Mouse (Mus musculus): ENCODE results near the gene Cmss1.

Cmss1 gene

GRCm38 (mm10) chr16:57295216-57295934, 311.3 kb downstream of the Cmss1 start:
- ATAC-seq (ENCODE audit: low TSS enrichment), result no peak

- no peak for ATAC-seq (ENCODE audit: low TSS enrichment)
Observed at GRCm38 (mm10) chr16:57292765-57293164, 313.9 kb downstream of the Cmss1 start, which contains the start of gene Tmem30c. TSS of gene Tmem30c (minus strand) at chr16:57292865.

DNA sequence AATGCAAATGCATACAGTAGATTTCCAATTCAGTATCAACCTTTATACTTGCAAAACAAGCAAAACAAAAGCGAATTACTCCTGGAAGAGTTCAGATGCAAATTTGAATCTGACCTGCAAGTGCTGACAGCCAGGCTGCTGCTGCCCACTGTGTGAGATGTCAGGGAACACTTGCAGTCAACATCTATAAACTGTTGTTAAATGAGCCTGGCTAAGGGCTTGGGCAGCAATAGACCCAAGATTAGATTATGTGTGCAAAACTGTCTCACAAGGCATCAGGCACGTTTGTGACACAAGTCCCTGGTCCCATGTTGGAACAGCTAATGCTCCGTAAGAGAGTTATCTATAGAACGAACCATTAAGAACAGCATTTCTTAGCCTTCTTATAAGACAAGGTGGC, 314.4 kb downstream of the Cmss1 start:
- ATAC-seq (ENCODE audit: low TSS enrichment), result no peak

DNA sequence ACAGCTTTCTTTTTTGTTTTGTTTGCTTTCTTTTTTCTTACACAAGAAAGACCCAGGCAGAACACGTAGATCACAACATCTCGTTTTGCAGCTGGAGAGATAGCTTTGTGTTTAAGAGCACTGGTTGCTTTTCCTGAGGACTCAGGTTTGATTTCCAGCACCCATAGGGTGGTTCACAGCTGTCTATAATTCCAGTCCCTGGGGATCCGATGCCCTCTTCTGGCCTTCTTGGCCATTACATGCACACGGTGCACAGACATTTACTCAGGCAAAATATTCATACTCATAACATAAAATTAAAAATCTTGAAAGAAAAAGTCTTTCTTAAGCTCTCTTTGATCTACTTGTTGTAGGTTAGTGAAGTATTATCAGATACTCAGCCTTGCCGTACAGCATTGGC, 315.0 kb downstream of the Cmss1 start:
- ATAC-seq (ENCODE audit: low TSS enrichment), result no peak

DNA sequence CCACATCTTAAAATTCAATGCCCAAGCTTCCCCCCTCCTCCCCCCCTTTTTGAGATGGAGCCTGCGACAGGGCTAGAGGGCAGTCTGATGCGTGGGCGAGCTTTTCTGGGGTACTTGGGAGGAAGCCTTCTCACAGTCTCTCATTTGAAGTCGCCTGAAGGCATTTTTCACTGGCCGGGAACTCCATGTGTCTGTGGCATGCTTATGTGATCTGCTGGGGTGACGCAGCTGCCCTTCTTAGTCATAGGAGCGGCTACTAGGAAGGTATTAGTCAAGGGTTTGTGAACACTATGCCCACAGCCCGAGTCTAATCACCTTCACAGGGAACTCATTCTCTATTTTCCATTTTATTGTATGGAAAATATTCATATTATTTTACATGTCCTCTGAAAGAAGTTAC, 325.2 kb downstream of the Cmss1 start:
- ATAC-seq (ENCODE audit: low TSS enrichment), result no peak

GRCm38 (mm10) chr16:57280221-57281217, 326.1 kb downstream of the Cmss1 start:
- ATAC-seq (ENCODE audit: low TSS enrichment), result peak; percentile 52

DNA sequence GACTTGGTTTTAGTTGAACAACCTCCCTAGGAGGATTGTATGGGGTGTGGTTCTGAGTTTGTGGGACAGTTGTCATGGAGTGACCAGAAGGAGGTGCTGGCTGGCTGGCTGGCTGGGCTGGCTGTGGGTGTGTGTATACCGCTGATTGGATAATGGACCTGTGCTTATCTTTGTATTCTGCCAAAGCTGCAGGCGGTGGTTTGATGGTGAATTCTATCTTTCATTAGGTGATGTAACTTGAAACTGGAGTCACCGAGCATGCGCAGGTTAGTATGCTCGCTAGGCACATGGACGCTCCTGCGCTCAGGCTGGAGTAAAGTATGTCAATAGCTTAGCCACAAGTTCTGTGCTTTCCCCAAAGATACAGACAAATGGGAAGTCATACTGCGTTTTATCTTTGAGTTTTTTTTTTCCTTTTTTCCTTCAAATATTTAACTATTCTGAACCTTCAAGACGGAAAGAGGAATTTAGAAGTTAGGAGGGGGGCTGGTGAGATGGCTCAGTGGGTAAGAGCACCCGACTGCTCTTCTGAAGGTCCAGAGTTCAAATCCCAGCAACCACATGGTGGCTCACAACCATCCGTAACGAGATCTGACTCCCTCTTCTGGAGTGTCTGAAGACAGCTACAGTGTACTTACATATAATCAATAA, 327.6 kb downstream of the Cmss1 start:
- ATAC-seq (ENCODE audit: low TSS enrichment), result no peak

- no peak for ATAC-seq (ENCODE audit: low TSS enrichment)
Observed at GRCm38 (mm10) chr16:57269751-57270150, 336.9 kb downstream of the Cmss1 start.

DNA sequence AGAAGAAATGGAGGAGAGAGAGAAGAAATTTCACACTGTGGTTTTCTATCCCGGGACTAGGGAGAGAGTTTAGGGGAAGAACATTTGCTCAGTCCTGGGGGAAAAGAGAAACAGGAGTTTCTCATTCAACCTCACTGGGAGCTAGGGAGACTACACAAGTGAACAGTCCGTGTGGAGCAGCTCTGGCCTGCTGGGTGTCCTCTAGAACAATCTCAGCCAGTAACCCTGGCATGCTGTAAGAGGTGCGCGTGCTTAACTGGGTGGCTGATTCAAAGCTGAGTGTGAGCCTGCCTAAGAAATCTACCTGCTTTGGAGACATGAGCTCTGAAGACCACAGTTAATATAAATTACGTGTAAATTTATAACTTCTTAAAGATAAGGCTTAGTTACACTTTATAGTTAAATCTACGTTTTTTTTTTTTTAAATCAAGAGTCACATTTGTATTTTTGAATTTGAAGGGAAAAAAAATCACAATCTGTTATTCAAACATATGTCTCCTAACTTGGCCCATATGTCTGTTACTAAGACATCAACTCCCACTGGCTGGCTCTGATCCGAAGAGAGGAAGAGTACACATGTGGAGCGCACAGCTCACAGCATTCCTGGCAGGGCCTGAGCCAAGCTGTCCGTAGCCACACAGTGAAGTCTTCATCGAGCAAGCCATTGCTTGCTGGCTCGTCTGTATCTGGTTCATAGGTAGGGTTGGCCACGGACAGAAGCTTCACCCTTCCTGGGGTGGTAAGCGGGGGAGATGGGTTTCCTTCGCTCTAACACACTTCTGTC, 338.4 kb downstream of the Cmss1 start:
- ATAC-seq (ENCODE audit: low TSS enrichment), result peak; percentile 98

DNA sequence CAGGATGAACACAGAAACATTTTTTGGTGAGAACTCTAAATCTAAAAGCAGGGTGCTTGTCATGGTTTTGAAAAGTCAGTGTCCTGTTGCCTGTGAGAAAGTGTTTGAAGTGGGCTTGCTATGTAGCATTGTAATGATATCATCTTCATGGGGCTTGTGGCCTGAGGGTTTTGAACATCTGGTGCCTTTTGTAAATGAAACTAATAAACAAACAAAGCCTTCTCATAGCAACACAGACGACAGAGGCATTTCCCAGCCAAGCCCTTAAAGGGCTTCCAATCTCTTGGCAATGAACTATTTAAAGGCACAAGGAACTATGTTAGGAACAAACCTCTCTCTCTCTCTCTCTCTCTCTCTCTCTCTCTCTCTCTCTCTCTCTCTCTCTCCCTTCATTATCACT, 339.6 kb downstream of the Cmss1 start:
- ATAC-seq (ENCODE audit: low TSS enrichment), result no peak

DNA sequence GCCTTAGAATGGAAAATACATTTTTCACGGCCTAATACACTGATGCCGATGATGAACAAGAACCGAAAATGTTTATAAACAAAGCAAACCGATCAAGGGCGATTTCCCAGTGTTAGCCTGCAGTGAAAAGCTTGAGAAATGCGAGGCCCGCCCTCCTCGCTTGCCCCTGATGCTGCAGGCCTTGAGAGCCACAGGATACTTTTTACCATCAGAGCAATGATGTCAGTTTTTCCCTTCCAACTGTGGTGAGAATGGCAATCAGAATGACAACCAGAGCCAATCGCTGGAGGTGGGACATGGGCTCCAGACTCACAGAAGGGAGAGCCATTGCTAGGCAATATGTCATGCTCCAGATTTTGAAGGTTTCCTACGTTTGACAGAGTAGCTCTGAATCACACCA, 346.5 kb downstream of the Cmss1 start:
- ATAC-seq (ENCODE audit: low TSS enrichment), result no peak

DNA sequence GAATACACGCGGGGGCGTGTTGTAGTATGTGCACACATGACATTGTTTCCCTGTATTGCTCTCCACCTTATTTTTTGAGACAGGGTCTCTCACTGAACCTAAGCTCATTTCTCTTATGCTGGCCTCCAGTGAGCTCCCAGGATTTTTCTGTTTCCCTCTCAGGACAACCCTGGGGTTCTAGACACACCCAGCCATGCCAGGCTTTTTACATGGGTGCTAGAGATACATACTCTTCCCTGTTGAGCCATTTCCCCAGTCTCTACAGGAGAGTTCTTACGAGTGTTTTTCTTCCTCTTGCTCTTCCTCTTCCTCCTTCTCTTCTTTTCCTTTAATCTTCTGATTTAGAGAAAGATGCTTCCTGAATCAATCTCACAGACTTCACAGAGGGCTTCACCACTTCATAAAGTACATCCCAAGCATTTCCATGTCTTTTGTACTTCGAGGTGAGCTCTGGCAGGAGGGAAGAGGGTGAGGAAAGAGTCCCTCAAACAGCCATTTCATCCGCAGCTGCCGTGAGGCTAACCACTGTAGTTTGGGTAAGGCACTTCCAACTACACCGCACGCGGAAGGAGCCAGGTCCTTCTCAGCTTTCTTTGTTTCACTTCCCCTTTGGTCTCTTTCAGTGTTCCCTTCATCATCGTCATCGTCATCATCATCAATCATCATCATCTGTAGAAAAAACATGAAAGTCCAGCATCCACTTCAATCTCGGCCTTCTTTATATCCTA, 347.1 kb downstream of the Cmss1 start:
- ATAC-seq (ENCODE audit: low TSS enrichment), result no peak

All from frontal cortex, adult (tissue).